Mouse (Mus musculus): Measurements from ENCODE around the gene Sapcd2.
"Not testable (repeated sequence)": the region's sequence is repeated elsewhere in the genome, so short reads cannot be mapped to it uniquely, and the experiment has no call there.

Sapcd2 gene

GRCm38 (mm10) chr2:25373431-25373830 is 1.3 kb downstream of the Sapcd2 start:
- DNase-seq = no peak

- no peak for DNase-seq
These were observed 4.5 kb downstream of the Sapcd2 start for GRCm38 (mm10) chr2:25376589-25376988.

GRCm38 (mm10) chr2:25384492-25384891 is 12.4 kb downstream of the Sapcd2 start:
- DNase-seq = no peak

- no peak for DNase-seq
These were observed 19.1 kb downstream of the Sapcd2 start for GRCm38 (mm10) chr2:25391266-25391665.

- DNase-seq = peak; percentile 70
These were observed 22.4 kb downstream of the Sapcd2 start for GRCm38 (mm10) chr2:25394281-25395221.

- DNase-seq = no peak
These were observed 23.8 kb downstream of the Sapcd2 start, which contains the start of gene Entpd2 for GRCm38 (mm10) chr2:25395721-25396596. Gene Entpd2, plus strand, starts transcription at chr2:25395874.

GRCm38 (mm10) chr2:25396597-25396983 is 24.5 kb downstream of the Sapcd2 start:
- no peak for DNase-seq

GRCm38 (mm10) chr2:25397010-25397409 is 24.9 kb downstream of the Sapcd2 start:
- no peak for DNase-seq

- DNase-seq = no peak
These were observed 25.9 kb downstream of the Sapcd2 start for GRCm38 (mm10) chr2:25398065-25398464.

GRCm38 (mm10) chr2:25399051-25399450 is 26.9 kb downstream of the Sapcd2 start, which contains the start of gene Npdc1:
Gene Npdc1, plus strand, starts transcription at chr2:25399351.
- no peak for DNase-seq

GRCm38 (mm10) chr2:25400291-25400690 is 28.2 kb downstream of the Sapcd2 start:
- no peak for DNase-seq

GRCm38 (mm10) chr2:25400764-25401163 is 28.6 kb downstream of the Sapcd2 start:
- no peak for DNase-seq

- peak; percentile 74 for DNase-seq
These were observed 30.4 kb downstream of the Sapcd2 start for GRCm38 (mm10) chr2:25402377-25402971.

- peak; percentile 91 for DNase-seq
These were observed 31.0 kb downstream of the Sapcd2 start for GRCm38 (mm10) chr2:25402972-25403601.

GRCm38 (mm10) chr2:25403994-25404393 is 31.9 kb downstream of the Sapcd2 start:
- no peak for DNase-seq

GRCm38 (mm10) chr2:25408908-25409307 is 36.8 kb downstream of the Sapcd2 start:
- DNase-seq = no peak

GRCm38 (mm10) chr2:25413436-25413835 is 41.3 kb downstream of the Sapcd2 start:
- not testable (repeated sequence) for DNase-seq

GRCm38 (mm10) chr2:25417426-25417825 is 45.3 kb downstream of the Sapcd2 start:
- no peak for DNase-seq

- DNase-seq = no peak
These were observed 49.8 kb downstream of the Sapcd2 start for GRCm38 (mm10) chr2:25421896-25422295.

GRCm38 (mm10) chr2:25422587-25423410 is 50.7 kb downstream of the Sapcd2 start, which contains the start of gene Fut7:
Gene Fut7, plus strand, starts transcription at chr2:25423267.
- no peak for DNase-seq

GRCm38 (mm10) chr2:25423626-25424025 is 51.5 kb downstream of the Sapcd2 start:
- DNase-seq = no peak

Measured in layer of hippocampus, adult 9-11 months (tissue).